Comparison of ENCODE assay signal across 9 mouse cellular contexts in genomic region chrX:11752973-11753590, GRCm38 (mm10).
DNase-seq lines count a peak whose midpoint lies in the region; ATAC-seq and TF ChIP-seq lines count a peak whose summit lies in the region.
"Had no signal": no experiment of that assay in that cellular context is flagged by ENCODE, and none has a peak within 500 bp of the region (broad histone marks: within the 10 kb centered on the region; RNA-seq: fewer than 3 reads in every experiment).

No protein-coding gene starts in this region.

- H3K4me2 ChIP-seq in forebrain, postnatal 0 days (ENCODE audit: low read depth), result no peak overlapping the region
- no peak overlapping the region for H3K4me2 ChIP-seq in forebrain, embryonic 15.5 days (replicated peaks)
- no peak overlapping the region for H3K4me2 ChIP-seq in midbrain, embryonic 15.5 days
- H3K4me2 ChIP-seq: neural tube, embryonic 12.5 days had no signal

- H3K4me3 ChIP-seq in forebrain, postnatal 0 days (ENCODE audit: low read depth, low read length), result no peak overlapping the region
- H3K4me3 ChIP-seq in forebrain, embryonic 15.5 days, result no peak overlapping the region
- H3K4me3 ChIP-seq in midbrain, embryonic 10.5 days, result no peak overlapping the region
- no peak overlapping the region for H3K4me3 ChIP-seq in midbrain, embryonic 15.5 days
- no peak overlapping the region for H3K4me3 ChIP-seq in embryonic fibroblast, embryonic 13.5 days (ENCODE audit: insufficient read depth, low read length)
- H3K4me3 ChIP-seq: neural tube, embryonic 12.5 days had no signal

- H3K27me3 ChIP-seq in forebrain, postnatal 0 days (ENCODE audit: insufficient read depth, low read length), result no peaks in the 10 kb centered on the region
- no peaks in the 10 kb centered on the region for H3K27me3 ChIP-seq in forebrain, embryonic 15.5 days
- peaks cover 90% of the 10 kb centered on the region for H3K27me3 ChIP-seq in midbrain, embryonic 10.5 days (ENCODE audit: low read depth, poor library complexity, severe bottlenecking)
- no peaks in the 10 kb centered on the region for H3K27me3 ChIP-seq in midbrain, embryonic 15.5 days (replicated peaks)
- H3K27me3 ChIP-seq: neural tube, embryonic 12.5 days had no signal

- ATAC-seq in forebrain, postnatal 0 days, result no peak
- ATAC-seq in forebrain, embryonic 15.5 days (replicated peaks), result no peak
- ATAC-seq in midbrain, embryonic 15.5 days (replicated peaks), result no peak; the same call in 1 of the 2 replicates

- peak; percentile 9 for DNase-seq in forebrain, postnatal 0 days
- DNase-seq in midbrain, embryonic 10.5 days (ENCODE audit: low spot score), result no peak
- peak; percentile 2 to 12 for DNase-seq in natural killer cell, adult 2 months (ENCODE audit: low spot score in 2 of 2)
- DNase-seq in urinary bladder, postnatal 36 days (ENCODE audit: low spot score in 2 of 2), result no peak
- no peak for DNase-seq in urinary bladder, adult 2 months (ENCODE audit: low spot score)

- no peaks in the 10 kb centered on the region for H3K36me3 ChIP-seq in forebrain, postnatal 0 days (ENCODE audit: insufficient read depth)
- no peaks in the 10 kb centered on the region for H3K36me3 ChIP-seq in forebrain, embryonic 15.5 days
- H3K36me3 ChIP-seq in midbrain, embryonic 10.5 days, result no peaks in the 10 kb centered on the region
- no peaks in the 10 kb centered on the region for H3K36me3 ChIP-seq in midbrain, embryonic 15.5 days (replicated peaks)
- H3K36me3 ChIP-seq: neural tube, embryonic 12.5 days had no signal

- no peak for TF ChIP-seq POLR2A in embryonic fibroblast, embryonic 13.5 days (IDR thresholded peaks at IDR 0.05; ENCODE audit: low read depth, low read length)

- WGBS in forebrain, postnatal 0 days, result 36% methylated on average over 13 of the region's 13 CpGs
- 44% methylated on average over 13 of the region's 13 CpGs for WGBS in forebrain, embryonic 15.5 days
- 37% methylated on average over 13 of the region's 13 CpGs for WGBS in midbrain, embryonic 10.5 days
- whole genome bisulfite sequencing in midbrain, embryonic 15.5 days, result 28% methylated on average over 13 of the region's 13 CpGs

- TF ChIP-seq CTCF in forebrain, postnatal 0 days (IDR thresholded peaks at IDR 0.05; ENCODE audit: low read depth), result no peak
- TF ChIP-seq CTCF in embryonic fibroblast, embryonic 13.5 days (IDR thresholded peaks at IDR 0.05; ENCODE audit: borderline replicate concordance, insufficient read depth, low read length), result no peak

- no peaks in the 10 kb centered on the region for H3K4me1 ChIP-seq in forebrain, postnatal 0 days (ENCODE audit: insufficient read depth)
- no peaks in the 10 kb centered on the region for H3K4me1 ChIP-seq in forebrain, embryonic 15.5 days
- 0 out of 2 replicates have a peak, but pooled peaks cover 9% of the 10 kb centered on the region for H3K4me1 ChIP-seq in midbrain, embryonic 10.5 days
- H3K4me1 ChIP-seq in midbrain, embryonic 15.5 days, result no peaks in the 10 kb centered on the region
- H3K4me1 ChIP-seq in embryonic fibroblast, embryonic 13.5 days (ENCODE audit: control insufficient read depth, insufficient read depth, low read length), result 0 out of 2 replicates have a peak, but pooled peaks cover 5% of the 10 kb centered on the region
- H3K4me1 ChIP-seq: neural tube, embryonic 12.5 days had no signal

- H3K27ac ChIP-seq in forebrain, postnatal 0 days (ENCODE audit: low read depth, low read length), result no peak overlapping the region
- no peak overlapping the region for H3K27ac ChIP-seq in forebrain, embryonic 15.5 days (replicated peaks)
- H3K27ac ChIP-seq in midbrain, embryonic 10.5 days (replicated peaks), result peak overlapping the region; percentile 46; the same call in 1 of the 2 replicates
- H3K27ac ChIP-seq in midbrain, embryonic 15.5 days, result no peak overlapping the region
- H3K27ac ChIP-seq in embryonic fibroblast, embryonic 13.5 days (ENCODE audit: insufficient read depth, low read length), result 0 out of 2 replicates have a peak overlapping the region, but pooled peaks have one; percentile 14
- H3K27ac ChIP-seq: neural tube, embryonic 12.5 days had no signal

- H3K9me3 ChIP-seq in forebrain, postnatal 0 days (ENCODE audit: low read length), result no peaks in the 10 kb centered on the region
- H3K9me3 ChIP-seq in forebrain, embryonic 15.5 days, result no peaks in the 10 kb centered on the region
- no peaks in the 10 kb centered on the region for H3K9me3 ChIP-seq in midbrain, embryonic 10.5 days (replicated peaks)
- H3K9me3 ChIP-seq in midbrain, embryonic 15.5 days, result no peaks in the 10 kb centered on the region
- H3K9me3 ChIP-seq: neural tube, embryonic 12.5 days had no signal

- H3K9ac ChIP-seq in forebrain, postnatal 0 days, result no peak overlapping the region
- no peak overlapping the region for H3K9ac ChIP-seq in forebrain, embryonic 15.5 days (replicated peaks)
- no peak overlapping the region for H3K9ac ChIP-seq in midbrain, embryonic 15.5 days
- H3K9ac ChIP-seq: neural tube, embryonic 12.5 days had no signal

Comparison
In these comparisons a context has a peak if more than half of its experiments do, and no peak if none do; other contexts are left out.
1. H3K27ac ChIP-seq: peak in midbrain, embryonic 10.5 days (single experiment) and embryonic fibroblast, embryonic 13.5 days (single experiment); none in forebrain, postnatal 0 days (single experiment), forebrain, embryonic 15.5 days (single experiment) and midbrain, embryonic 15.5 days (single experiment).
2. DNase-seq: peak in forebrain, postnatal 0 days (single experiment) and natural killer cell, adult 2 months (2 of 2); none in midbrain, embryonic 10.5 days (single experiment), urinary bladder, postnatal 36 days (0 of 2) and urinary bladder, adult 2 months (single experiment).